In genomic region chr10:120720061-120720460, GRCm38 (mm10) we compare ENCODE assay signal across 18 mouse cellular contexts.
DNase-seq lines count a peak whose midpoint lies in the region; ATAC-seq and TF ChIP-seq lines count a peak whose summit lies in the region.
"Had no signal": no experiment of that assay in that cellular context is flagged by ENCODE, and none has a peak within 500 bp of the region (broad histone marks: within the 10 kb centered on the region; RNA-seq: fewer than 3 reads in every experiment).

No protein-coding gene starts in this region.

- H3K9me3 ChIP-seq in kidney, postnatal 0 days (replicated peaks; ENCODE audit: low read length): no peaks in the 10 kb centered on the region
- no peaks in the 10 kb centered on the region for H3K9me3 ChIP-seq in embryonic facial prominence, embryonic 11.5 days (replicated peaks; ENCODE audit: control insufficient read depth, low read length)
- H3K9me3 ChIP-seq in intestine, embryonic 16.5 days (ENCODE audit: control insufficient read depth, low read length): no peaks in the 10 kb centered on the region
- H3K9me3 ChIP-seq in stomach, embryonic 16.5 days (replicated peaks; ENCODE audit: control insufficient read depth, low read length): no peaks in the 10 kb centered on the region
- H3K9me3 ChIP-seq: neural tube, embryonic 13.5 days had no signal

- no peaks in the 10 kb centered on the region for H3K36me3 ChIP-seq in kidney, postnatal 0 days (ENCODE audit: insufficient read depth, low read length)
- no peaks in the 10 kb centered on the region for H3K36me3 ChIP-seq in embryonic facial prominence, embryonic 11.5 days (replicated peaks; ENCODE audit: control insufficient read depth, insufficient read depth, low read depth, low read length)
- H3K36me3 ChIP-seq in intestine, embryonic 16.5 days (ENCODE audit: control insufficient read depth, insufficient read depth, low read length): no peaks in the 10 kb centered on the region
- H3K36me3 ChIP-seq in stomach, embryonic 16.5 days (ENCODE audit: control insufficient read depth, insufficient read depth, low read length): no peaks in the 10 kb centered on the region
- H3K36me3 ChIP-seq: neural tube, embryonic 13.5 days had no signal

- no peak overlapping the region for H3K4me3 ChIP-seq in kidney, postnatal 0 days (replicated peaks; ENCODE audit: low read depth, low read length)
- no peak overlapping the region for H3K4me3 ChIP-seq in embryonic facial prominence, embryonic 11.5 days (ENCODE audit: low read depth, low read length)
- no peak overlapping the region for H3K4me3 ChIP-seq in intestine, embryonic 16.5 days (ENCODE audit: low read length)
- no peak overlapping the region for H3K4me3 ChIP-seq in stomach, embryonic 16.5 days (replicated peaks; ENCODE audit: low read length)
- H3K4me3 ChIP-seq: gastrocnemius, adult 2 months; neural tube, embryonic 13.5 days had no signal

- no peaks in the 10 kb centered on the region for H3K27me3 ChIP-seq in kidney, postnatal 0 days (ENCODE audit: insufficient read depth, low read length)
- H3K27me3 ChIP-seq in embryonic facial prominence, embryonic 11.5 days (ENCODE audit: control insufficient read depth, insufficient read depth, low read length): no peaks in the 10 kb centered on the region; the same call in 1 of the 2 replicates
- H3K27me3 ChIP-seq in intestine, embryonic 16.5 days (replicated peaks; ENCODE audit: control insufficient read depth, insufficient read depth, low read length): 0 out of 2 replicates have a peak, but pooled peaks cover 2% of the 10 kb centered on the region
- H3K27me3 ChIP-seq in stomach, embryonic 16.5 days (ENCODE audit: control insufficient read depth, insufficient read depth, low read length): peaks cover 4% of the 10 kb centered on the region

- H3K4me2 ChIP-seq in kidney, postnatal 0 days (ENCODE audit: low read length): no peak overlapping the region
- H3K4me2 ChIP-seq in embryonic facial prominence, embryonic 11.5 days (ENCODE audit: low read depth, low read length): no peak overlapping the region
- H3K4me2 ChIP-seq in intestine, embryonic 16.5 days (ENCODE audit: low read depth, low read length): no peak overlapping the region
- no peak overlapping the region for H3K4me2 ChIP-seq in stomach, embryonic 16.5 days (ENCODE audit: low read depth, low read length)
- H3K4me2 ChIP-seq: neural tube, embryonic 13.5 days had no signal

- peak; percentile 42 for DNase-seq in kidney, postnatal 0 days (ENCODE audit: low spot score)
- DNase-seq in kidney, adult 9 months: no peak
- peak; percentile 74 for DNase-seq in embryonic facial prominence, embryonic 11.5 days (ENCODE audit: low spot score)
- DNase-seq in cerebellum, postnatal 4 days (ENCODE audit: low spot score in 2 of 2): no peak
- no peak for DNase-seq in thymus, postnatal 0 days (ENCODE audit: low spot score)
- DNase-seq: gastrocnemius, adult 2 months; heart, postnatal 4 days; kidney, adult 18-20 months; layer of hippocampus, adult 9-11 months; liver, postnatal 0 days; lung, postnatal 36 days; midbrain, embryonic 14.5 days; spleen, adult 18-20 months had no signal

- WGBS in kidney, postnatal 0 days: 19% methylated on average over 3 of the region's 3 CpGs
- 15% methylated on average over 3 of the region's 3 CpGs for WGBS in embryonic facial prominence, embryonic 11.5 days
- WGBS in intestine, embryonic 16.5 days: 30% methylated on average over 3 of the region's 3 CpGs
- 20% methylated on average over 3 of the region's 3 CpGs for WGBS in stomach, embryonic 16.5 days

- peaks cover 14% of the 10 kb centered on the region for H3K4me1 ChIP-seq in kidney, postnatal 0 days (replicated peaks; ENCODE audit: insufficient read depth, low read length)
- H3K4me1 ChIP-seq in embryonic facial prominence, embryonic 11.5 days (ENCODE audit: control insufficient read depth, insufficient read depth, low read length): peaks cover 5% of the 10 kb centered on the region; the same call in 1 of the 2 replicates
- peaks cover 40% of the 10 kb centered on the region for H3K4me1 ChIP-seq in intestine, embryonic 16.5 days (ENCODE audit: control insufficient read depth, insufficient read depth, low read length)
- peaks cover 28% of the 10 kb centered on the region for H3K4me1 ChIP-seq in stomach, embryonic 16.5 days (ENCODE audit: control insufficient read depth, insufficient read depth, low read length)

- no peak for TF ChIP-seq CTCF in kidney, postnatal 0 days (IDR thresholded peaks at IDR 0.05; ENCODE audit: low read depth)

- no peak overlapping the region for H3K9ac ChIP-seq in kidney, postnatal 0 days (ENCODE audit: low read depth, low read length)
- H3K9ac ChIP-seq in embryonic facial prominence, embryonic 11.5 days (replicated peaks; ENCODE audit: low read length): no peak overlapping the region
- H3K9ac ChIP-seq in intestine, embryonic 16.5 days (ENCODE audit: low read depth, low read length): no peak overlapping the region
- peak overlapping the region; percentile 41; the same call in 1 of the 2 replicates for H3K9ac ChIP-seq in stomach, embryonic 16.5 days (ENCODE audit: low read length)
- H3K9ac ChIP-seq: liver, postnatal 0 days; neural tube, embryonic 13.5 days had no signal

- peak overlapping the region; percentile 20; the same call in 1 of the 2 replicates for H3K27ac ChIP-seq in kidney, postnatal 0 days
- H3K27ac ChIP-seq in embryonic facial prominence, embryonic 11.5 days (replicated peaks; ENCODE audit: low read depth, low read length): peak overlapping the region; percentile 31; the same call in 1 of the 2 replicates
- H3K27ac ChIP-seq in intestine, embryonic 16.5 days (ENCODE audit: low read length): peak overlapping the region; percentile 1; the same call in 1 of the 2 replicates
- H3K27ac ChIP-seq in stomach, embryonic 16.5 days (ENCODE audit: low read length): peak overlapping the region; percentile 54; the same call in 1 of the 2 replicates
- H3K27ac ChIP-seq: gastrocnemius, adult 2 months; neural tube, embryonic 13.5 days had no signal

- ATAC-seq in kidney, postnatal 0 days (replicated peaks; ENCODE audit: low FRiP score, low read depth): no peak
- no peak for ATAC-seq in embryonic facial prominence, embryonic 11.5 days (replicated peaks; ENCODE audit: insufficient number of reproducible peaks, low FRiP score, low TSS enrichment, low read depth)
- no peak for ATAC-seq in intestine, embryonic 16.5 days
- no peak for ATAC-seq in stomach, embryonic 16.5 days (ENCODE audit: insufficient read depth, low FRiP score)
- ATAC-seq: CD4-positive, CD25-positive, alpha-beta regulatory T cell, adult 4 months; forebrain, embryonic 14.5 days; liver, postnatal 0 days had no signal

Comparison
In these comparisons a context has a peak if more than half of its experiments do, and no peak if none do; other contexts are left out.
1. DNase-seq: peak in kidney, postnatal 0 days (single experiment) and embryonic facial prominence, embryonic 11.5 days (single experiment); none in kidney, adult 9 months (single experiment), cerebellum, postnatal 4 days (0 of 2) and thymus, postnatal 0 days (single experiment).
2. H3K27ac ChIP-seq: peak in every context shown above with its lines; median percentile 54 in stomach, embryonic 16.5 days; 31 in embryonic facial prominence, embryonic 11.5 days; 20 in kidney, postnatal 0 days; 1 in intestine, embryonic 16.5 days.